Mouse (Mus musculus) inflammation-experienced regulatory T-cells (primary cell): ENCODE data around the gene Spata32. TPM values are rescaled to one million over a fixed set of nuclear protein-coding genes. Genes with fewer than 3 reads are reported as not detected.

Source experiments
- polyA plus RNA-seq, 2 experiments: library from polyadenylated mRNA; unstranded; fragments of 100-300 nt; shearing (Covaris generic); gene quantifications; one replicate each; pipeline ENCODE4 v1.2.1; 2017

The Spata32 gene
- polyA plus RNA-seq, result under 1 TPM in 1 of 2 experiments, not detected in 1; 0.43 TPM

GRCm38 (mm10) chr11:103217790-103218516 lies at the start of gene Spata32:
TSS of gene Spata32 (minus strand) at chr11:103218432.

GRCm38 (mm10) chr11:103267346-103268219 lies 49.4 kb upstream of the Spata32 start, which contains the start of gene Map3k14:
TSS of gene Map3k14 (minus strand) at chr11:103267472.

GRCm38 (mm10) chr11:103208458-103208857 lies 9.8 kb downstream of the Spata32 start, which contains the start of gene 1700023F06Rik:
TSS of gene 1700023F06Rik (minus strand) at chr11:103208558.

GRCm38 (mm10) chr11:103170494-103171285 lies 47.5 kb downstream of the Spata32 start, which contains the start of gene Fmnl1:
TSS of gene Fmnl1 (plus strand) at chr11:103171107.

Other genes starting within 250 kb of the Spata32 start
- 10 to 100 TPM; 68.4 to 74.0 TPM for gene Nmt1, start 190.2 kb downstream of the Spata32 start, polyA plus RNA-seq
- 10 to 100 TPM; 22.0 to 23.7 TPM for gene Dcakd, start 190.1 kb downstream of the Spata32 start, polyA plus RNA-seq
- gene Plcd3, start 116.8 kb downstream of the Spata32 start, polyA plus RNA-seq, result 1 to 10 TPM; 1.9 to 3.3 TPM
- gene Acbd4, start 116.8 kb downstream of the Spata32 start, polyA plus RNA-seq, result 10 to 100 TPM; 51.8 to 52.2 TPM
- gene Hexim1, start 102.2 kb downstream of the Spata32 start, polyA plus RNA-seq, result 1 to 10 TPM; 4.8 to 7.9 TPM
- gene Hexim2, start 86.0 kb downstream of the Spata32 start, polyA plus RNA-seq, result 1 to 10 TPM; 4.6 to 5.1 TPM
- gene Fmnl1, start 47.3 kb downstream of the Spata32 start, polyA plus RNA-seq, result 100 to 1,000 TPM; 186 to 198 TPM
- not detected for gene 1700023F06Rik, start 9.9 kb downstream of the Spata32 start, polyA plus RNA-seq
- gene Map3k14, start 49.0 kb upstream of the Spata32 start, polyA plus RNA-seq, result 10 to 100 TPM; 26.6 to 49.7 TPM
- gene Arhgap27, start 145.3 kb upstream of the Spata32 start, polyA plus RNA-seq, result 10 to 100 TPM; 89.5 to 98.3 TPM
- gene Plekhm1, start 194.3 kb upstream of the Spata32 start, polyA plus RNA-seq, result 10 to 100 TPM; 15.7 to 24.0 TPM